Mouse (Mus musculus): Measurements from ENCODE around the gene Dbt.

The Dbt gene

GRCm38 (mm10) chr3:116512904-116513716, at the start of gene Dbt:
Gene Dbt (plus strand): TSS chr3:116513070.
- peak; percentile 94 for DNase-seq (ENCODE audit: inconsistent ontology term)

- DNase-seq (ENCODE audit: inconsistent ontology term) = no peak
Measured at GRCm38 (mm10) chr3:116464318-116464717, 48.6 kb upstream of the Dbt start.

GRCm38 (mm10) chr3:116465709-116466108, 47.2 kb upstream of the Dbt start:
- DNase-seq (ENCODE audit: inconsistent ontology term) = no peak

- DNase-seq (ENCODE audit: inconsistent ontology term) = peak; percentile 61
Measured at GRCm38 (mm10) chr3:116474602-116475001, 38.3 kb upstream of the Dbt start.

- DNase-seq (ENCODE audit: inconsistent ontology term) = no peak
Measured at GRCm38 (mm10) chr3:116476686-116477298, 36.1 kb upstream of the Dbt start.

GRCm38 (mm10) chr3:116477351-116477750, 35.5 kb upstream of the Dbt start:
- DNase-seq (ENCODE audit: inconsistent ontology term) = no peak

- DNase-seq (ENCODE audit: inconsistent ontology term) = peak; percentile 95
Measured at GRCm38 (mm10) chr3:116480119-116480518, 32.8 kb upstream of the Dbt start.

GRCm38 (mm10) chr3:116480937-116481336, 31.9 kb upstream of the Dbt start:
- no peak for DNase-seq (ENCODE audit: inconsistent ontology term)

- no peak for DNase-seq (ENCODE audit: inconsistent ontology term)
Measured at GRCm38 (mm10) chr3:116482724-116483123, 30.1 kb upstream of the Dbt start.

GRCm38 (mm10) chr3:116483271-116483670, 29.6 kb upstream of the Dbt start:
- no peak for DNase-seq (ENCODE audit: inconsistent ontology term)

GRCm38 (mm10) chr3:116490920-116491319, 21.9 kb upstream of the Dbt start:
- DNase-seq (ENCODE audit: inconsistent ontology term) = no peak

- no peak for DNase-seq (ENCODE audit: inconsistent ontology term)
Measured at GRCm38 (mm10) chr3:116491923-116492454, 20.9 kb upstream of the Dbt start.

GRCm38 (mm10) chr3:116493658-116494057, 19.2 kb upstream of the Dbt start:
- DNase-seq (ENCODE audit: inconsistent ontology term) = no peak

- no peak for DNase-seq (ENCODE audit: inconsistent ontology term)
Measured at GRCm38 (mm10) chr3:116495671-116496070, 17.2 kb upstream of the Dbt start.

- DNase-seq (ENCODE audit: inconsistent ontology term) = peak; percentile 98
Measured at GRCm38 (mm10) chr3:116507772-116508351, 5.0 kb upstream of the Dbt start, which contains the start of gene Rtca. Gene Rtca (minus strand): TSS chr3:116508208.

GRCm38 (mm10) chr3:116512151-116512903, 543 bp upstream of the Dbt start:
- DNase-seq (ENCODE audit: inconsistent ontology term) = no peak

- peak; percentile 64 for DNase-seq (ENCODE audit: inconsistent ontology term)
Measured at GRCm38 (mm10) chr3:116520141-116520761, 7.4 kb downstream of the Dbt start.

- DNase-seq (ENCODE audit: inconsistent ontology term) = no peak
Measured at GRCm38 (mm10) chr3:116529741-116530140, 16.9 kb downstream of the Dbt start.

- no peak for DNase-seq (ENCODE audit: inconsistent ontology term)
Measured at GRCm38 (mm10) chr3:116530826-116531225, 18.0 kb downstream of the Dbt start.

- DNase-seq (ENCODE audit: inconsistent ontology term) = no peak
Measured at GRCm38 (mm10) chr3:116536428-116537199, 23.7 kb downstream of the Dbt start.

- DNase-seq (ENCODE audit: inconsistent ontology term) = no peak
Measured at GRCm38 (mm10) chr3:116537200-116537573, 24.3 kb downstream of the Dbt start.

Measured in Muller cell, postnatal 12 days (primary cell).